Mouse (Mus musculus) urinary bladder, postnatal 4 days (tissue): ENCODE results near the gene Ccdc61.
A peak's percentile ranks its signal among the peaks of the same experiment; 100 is the strongest.
"Not testable (repeated sequence)": the region's sequence is repeated elsewhere in the genome, so short reads cannot be mapped to it uniquely, and the experiment has no call there.

Source experiments
- DNase-seq, 2 experiments: peaks; one replicate each; pipeline ENCODE4 v3.0.0; 2021 to 2022; ENCODE audit warnings: low spot score in 2 of 2

The Ccdc61 gene

DNA sequence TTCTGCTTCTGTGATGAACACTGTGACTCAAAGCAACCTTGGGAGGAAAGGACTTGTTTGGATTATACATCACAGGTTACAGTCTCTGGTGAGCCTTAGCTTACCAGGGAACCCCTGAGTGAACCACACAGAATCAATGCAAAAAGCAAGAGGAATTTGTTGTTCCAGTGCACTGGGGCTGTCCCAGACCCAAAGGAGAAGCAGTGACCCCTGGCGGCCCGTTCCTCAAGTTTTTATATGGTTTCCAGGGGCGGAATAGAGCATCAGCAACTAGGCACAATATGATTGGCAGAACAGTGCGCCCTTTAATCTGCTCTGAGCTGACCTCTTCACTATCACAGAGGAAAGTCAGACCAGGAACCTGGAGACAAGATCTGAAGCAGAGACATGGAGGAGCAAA, 6.0 kb upstream of the Ccdc61 start:
- no peak for DNase-seq

DNA sequence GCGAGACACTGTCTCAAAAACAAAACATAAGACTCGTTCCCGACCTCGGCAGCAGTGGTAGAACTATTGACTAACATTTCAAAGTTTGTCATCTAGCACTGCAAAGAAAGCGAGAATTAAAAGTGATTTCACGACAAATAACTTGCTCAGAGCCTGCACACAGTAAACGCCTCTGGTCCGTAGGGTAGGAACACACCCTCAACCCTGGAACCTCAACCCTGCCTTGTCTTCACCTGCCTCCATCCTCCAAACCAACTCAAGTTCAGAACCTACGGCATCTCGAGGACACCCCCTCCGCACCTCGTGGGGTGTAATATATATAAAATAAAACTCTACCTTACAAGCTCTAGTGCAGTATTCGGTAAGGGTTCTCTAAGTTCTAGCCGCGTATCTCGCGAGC, 418 bp downstream of the Ccdc61 start:
- DNase-seq: no peak

DNA sequence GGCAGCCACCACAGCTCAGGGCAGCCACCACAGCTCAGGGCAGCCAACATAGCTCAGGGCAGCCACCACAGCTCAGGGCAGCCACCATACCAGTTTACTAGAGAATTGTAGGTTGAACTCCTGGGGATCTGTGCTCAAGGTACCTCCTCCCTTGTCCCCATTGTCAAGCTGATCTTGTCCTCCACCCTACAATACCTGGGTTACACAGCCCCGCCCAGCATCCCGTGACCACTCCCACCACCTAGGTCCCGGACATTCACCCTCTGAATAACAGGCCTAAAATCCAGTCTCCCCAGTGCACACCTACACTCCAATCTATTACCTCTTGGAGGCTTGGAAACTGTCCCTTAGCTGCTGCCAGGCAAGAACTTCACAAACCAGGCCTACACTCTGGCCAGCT, 5.2 kb downstream of the Ccdc61 start:
- DNase-seq: no peak

DNA sequence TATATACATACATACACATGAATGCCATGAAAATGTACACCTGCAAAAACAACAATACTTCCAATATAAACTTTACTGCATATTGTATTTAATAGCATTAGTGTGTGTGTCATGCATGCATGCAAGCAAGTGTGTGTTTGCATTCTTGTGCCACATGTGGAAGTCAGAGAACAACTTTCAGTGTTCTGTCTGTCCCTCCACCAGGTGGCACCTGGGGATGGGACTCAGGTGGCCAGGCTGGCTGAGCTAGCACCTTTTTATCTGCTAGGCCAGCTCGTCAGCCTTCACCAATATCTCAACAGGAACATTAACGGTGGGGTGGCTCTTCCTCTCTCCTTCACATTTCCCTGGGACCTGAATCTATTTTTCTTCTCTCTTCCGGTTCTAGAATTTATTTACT, 7.7 kb downstream of the Ccdc61 start:
- DNase-seq: no peak

DNA sequence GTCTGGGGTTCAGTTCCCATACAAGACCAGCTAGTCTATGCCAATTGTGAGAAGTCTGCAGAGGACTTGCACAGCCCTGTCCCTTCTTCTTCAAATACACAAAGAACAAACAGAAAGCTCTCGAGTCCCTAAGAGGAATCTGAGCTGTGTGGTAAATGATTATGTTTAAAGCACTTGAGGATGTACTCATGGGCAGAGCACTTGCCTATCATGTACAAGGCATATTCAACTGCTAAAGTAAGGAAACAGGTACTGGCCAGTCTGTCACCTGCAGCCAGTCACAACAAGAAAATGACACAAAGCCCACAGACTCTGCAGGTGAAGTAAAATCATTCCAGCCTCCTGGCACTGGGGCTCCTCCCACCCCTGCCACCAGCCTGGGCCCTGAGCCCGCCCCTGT, 9.7 kb downstream of the Ccdc61 start:
- DNase-seq: no peak

DNA sequence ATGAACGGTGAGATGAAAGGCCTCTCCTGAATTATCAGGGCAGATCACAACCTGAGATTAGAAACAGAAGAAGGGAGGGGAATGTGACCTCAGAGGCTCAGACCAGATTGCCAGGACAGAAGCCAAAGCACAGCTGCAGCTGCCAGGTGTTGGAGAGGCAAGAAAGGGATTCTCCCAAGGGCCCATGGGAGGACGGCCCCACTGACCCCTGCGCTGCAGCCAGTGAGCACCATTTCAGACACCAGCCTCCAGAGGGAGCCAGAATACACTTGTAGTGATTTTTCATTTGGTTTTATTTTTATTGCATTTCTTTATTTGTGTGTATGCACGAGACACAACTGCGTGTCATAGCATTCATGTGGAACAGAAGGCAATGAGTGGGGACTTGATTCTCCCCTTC, 13.7 kb downstream of the Ccdc61 start:
- no peak for DNase-seq

DNA sequence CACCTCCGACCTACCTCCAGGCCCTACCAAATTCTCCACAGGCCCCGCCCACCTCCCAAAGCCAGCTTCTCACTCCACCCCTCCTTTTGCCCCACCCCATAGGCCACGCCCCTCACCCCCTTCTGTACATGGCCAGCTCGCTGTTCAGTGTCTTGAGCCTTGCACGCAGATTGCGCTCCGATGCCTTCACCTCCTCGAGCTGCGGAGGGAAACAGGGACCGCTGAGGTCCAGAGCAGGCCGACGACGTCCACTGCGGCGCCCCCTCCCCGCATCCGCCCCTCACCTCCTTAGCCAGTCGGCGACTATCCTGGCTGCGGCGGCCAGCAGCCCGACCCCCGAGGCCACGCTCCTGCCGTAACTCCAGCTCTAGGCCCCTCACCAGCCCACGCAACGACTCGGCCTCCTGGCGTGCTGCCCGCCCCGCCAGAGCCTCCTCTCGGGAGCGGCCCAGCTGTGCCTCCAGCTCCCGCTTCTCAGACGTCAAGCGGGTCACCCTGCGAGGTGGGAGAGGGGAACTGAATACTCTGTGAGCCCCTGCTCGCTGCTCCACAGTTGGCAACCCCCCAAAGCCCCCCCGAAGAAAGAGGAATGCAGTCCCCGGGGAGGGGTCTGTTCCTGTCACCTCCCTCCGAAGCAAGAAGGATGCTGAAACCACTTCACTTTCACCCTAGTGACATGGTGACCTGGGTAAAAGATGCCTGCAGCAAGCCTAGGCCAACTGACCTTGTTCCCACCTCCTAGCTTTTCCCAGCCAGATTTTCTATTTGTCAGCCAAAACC, 16.4 kb downstream of the Ccdc61 start:
- peak; percentile 53 to 81 for DNase-seq

DNA sequence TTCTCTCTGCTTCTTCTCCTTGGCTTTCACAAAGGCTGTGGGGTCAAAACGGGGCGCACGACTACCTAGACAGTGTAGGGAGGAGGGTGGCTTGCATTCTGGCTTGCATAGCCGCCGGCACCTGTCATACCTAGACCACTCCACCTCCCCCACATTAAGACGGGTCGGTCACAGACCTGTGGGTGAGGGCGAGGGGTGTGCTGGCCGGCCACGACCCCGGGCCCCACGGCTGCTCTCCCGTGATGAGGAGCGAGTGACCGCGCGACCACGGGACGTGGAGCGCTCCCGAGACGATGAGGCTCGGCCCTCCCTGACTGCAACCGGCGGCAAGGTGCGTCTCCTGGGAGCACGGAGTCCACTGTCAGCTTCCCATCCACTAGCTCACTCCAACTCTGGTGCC, 17.2 kb downstream of the Ccdc61 start:
- DNase-seq: no peak

DNA sequence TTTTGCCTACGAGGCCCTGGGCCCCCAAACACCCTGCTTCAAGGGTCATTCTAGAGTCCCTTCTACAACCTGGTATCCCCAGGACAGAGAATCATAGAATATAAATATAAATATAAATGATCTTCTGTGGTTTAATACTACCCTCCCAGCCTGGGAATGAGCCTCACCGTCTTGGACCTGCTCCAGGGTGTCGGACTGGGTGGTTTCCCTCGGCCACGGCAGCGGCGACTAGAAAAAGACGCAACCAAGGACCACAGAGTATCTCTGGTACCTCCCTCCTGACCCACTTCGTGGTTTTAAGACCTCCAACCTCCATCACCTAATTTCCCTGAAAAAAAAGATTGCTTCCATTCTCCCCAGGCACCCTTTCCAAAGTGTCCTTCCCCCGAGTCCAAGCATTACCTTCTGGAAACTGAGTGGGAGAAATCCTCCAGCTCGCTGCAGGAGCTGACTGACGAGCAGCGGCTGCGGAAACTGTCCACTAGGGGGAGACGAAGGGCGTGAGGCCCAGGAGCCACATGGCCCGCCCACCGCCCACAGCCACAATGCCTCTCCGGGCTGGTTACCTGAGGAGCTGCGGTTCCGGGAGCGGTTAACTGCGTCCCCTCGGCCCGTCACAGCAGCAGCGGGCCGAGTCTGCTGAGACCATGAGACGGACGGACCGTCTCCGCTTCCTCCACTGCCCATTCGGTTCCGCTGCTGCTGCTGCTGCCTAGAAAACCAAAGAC, 18.2 kb downstream of the Ccdc61 start:
- DNase-seq: peak; percentile 73 to 88

DNA sequence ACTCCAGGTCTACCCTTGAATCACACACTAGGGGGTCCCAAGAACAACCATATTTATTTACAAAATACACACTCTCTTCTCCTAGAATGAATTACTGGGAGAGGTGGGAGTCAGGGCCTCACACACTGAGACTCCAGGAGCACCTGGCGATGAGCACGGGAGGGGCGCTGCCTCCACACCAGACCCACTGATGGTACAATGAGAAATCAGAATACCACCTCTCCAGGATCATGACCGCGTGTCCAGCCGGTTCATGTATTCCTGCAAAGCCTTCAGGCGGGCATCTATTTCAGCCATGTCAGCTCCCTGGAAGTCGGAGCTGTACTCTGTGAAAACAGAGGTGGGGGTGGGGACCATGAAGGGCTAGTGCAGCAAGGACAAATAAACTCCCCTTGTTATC, 19.4 kb downstream of the Ccdc61 start:
- DNase-seq: no peak

DNA sequence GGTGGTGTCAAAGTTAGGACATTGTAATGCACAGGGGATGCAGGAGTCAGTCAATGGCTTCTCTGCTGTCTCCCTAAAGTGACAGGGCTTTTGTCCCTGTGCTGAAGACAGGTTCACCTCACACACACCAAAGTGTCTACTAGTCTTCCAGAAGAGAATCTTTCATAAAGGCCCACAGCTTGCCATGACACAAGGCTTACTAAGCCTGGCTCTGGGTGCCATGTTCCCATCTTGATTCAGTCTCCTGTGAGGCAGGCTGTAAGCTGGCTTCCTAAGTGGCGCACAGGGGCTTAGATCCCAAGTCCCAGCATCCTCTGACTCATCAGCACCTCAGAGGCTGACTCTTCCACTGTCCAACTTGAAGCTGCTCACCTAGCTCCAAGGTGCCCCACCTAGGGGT, 23.3 kb downstream of the Ccdc61 start:
- no peak for DNase-seq

DNA sequence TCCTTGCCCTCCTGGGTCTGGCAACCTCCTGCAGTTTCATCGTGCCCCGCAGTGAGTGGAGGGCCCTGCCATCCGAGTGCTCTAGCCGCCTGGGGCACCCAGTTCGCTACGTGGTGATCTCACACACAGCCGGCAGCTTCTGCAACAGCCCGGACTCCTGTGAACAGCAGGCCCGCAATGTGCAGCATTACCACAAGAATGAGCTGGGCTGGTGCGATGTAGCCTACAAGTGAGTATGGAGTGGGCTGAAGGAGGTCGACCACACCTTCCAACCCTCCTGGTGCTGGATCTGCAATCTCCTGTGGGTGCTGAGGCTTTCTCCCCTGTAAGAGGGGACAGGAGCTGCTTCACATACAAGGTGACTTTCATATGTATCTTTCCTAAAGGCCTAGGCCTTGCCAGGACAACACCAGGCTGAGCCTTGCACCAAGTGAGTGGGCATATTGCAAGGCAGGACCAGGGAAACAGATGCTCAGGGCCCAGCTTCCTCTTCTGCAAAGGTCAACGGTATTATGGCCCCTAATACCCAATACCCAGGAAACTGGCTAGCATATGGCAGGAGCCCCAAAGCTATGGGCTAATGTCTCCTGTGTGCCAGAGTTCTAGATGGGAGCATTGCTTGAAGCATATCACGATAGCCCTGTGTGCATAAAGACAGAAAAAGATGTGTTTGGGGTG, 25.3 kb downstream of the Ccdc61 start:
- DNase-seq: no peak

DNA sequence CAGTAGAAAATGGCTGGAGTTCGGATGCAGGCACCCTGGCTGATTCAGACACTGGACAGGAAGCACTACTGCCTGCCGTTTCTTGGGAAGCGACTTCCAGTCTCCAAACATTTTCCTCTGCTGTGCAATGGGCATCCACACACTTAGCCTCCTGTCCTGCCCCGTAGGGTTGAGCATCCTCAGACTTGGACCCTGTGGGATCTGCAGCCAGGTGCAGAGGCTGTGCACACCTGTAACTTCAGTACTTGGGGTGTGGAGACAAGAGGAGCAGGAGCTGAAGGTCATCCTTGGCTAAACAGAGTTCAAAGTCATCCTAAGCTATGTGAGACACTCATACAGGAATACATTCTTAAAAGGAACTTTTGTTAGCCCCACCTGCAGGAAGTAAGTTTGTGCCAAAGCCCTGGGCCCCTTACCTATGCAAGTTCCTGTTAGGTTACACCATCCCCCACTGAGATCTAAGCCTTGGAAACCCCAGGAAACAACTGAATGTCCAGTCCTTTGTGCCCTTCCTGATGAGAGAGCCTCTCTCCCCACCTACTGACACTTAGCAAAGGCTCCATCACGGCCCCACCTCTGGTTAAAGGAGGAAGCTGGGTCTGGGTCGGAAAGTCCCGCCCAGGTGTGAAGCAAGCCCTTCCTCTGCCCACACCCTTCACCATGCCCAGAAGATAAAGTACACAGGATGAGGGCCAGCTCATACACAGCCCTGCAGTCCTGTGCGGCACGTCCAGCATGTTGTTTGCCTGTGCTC, 26.0 kb downstream of the Ccdc61 start:
- no peak for DNase-seq

DNA sequence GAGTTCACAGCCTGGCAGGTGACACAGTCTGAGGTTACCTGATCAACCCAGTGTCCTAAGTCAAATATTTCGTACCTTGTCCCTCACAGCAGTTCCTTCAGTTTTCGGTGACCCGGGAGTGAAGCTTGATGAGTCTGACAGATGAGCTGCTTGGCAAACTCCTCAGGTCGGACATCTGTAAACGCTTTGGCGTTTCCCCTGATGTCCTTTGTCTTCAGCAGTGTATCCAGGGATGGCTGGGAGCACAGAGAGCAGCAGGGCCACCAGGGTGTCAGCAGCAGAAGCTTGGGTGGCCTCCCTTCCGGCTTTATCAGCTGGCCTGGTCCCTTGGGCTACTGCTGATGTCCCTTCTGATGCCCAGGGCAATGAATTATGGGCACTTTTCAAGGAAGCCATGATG, 31.5 kb downstream of the Ccdc61 start:
- no peak for DNase-seq

DNA sequence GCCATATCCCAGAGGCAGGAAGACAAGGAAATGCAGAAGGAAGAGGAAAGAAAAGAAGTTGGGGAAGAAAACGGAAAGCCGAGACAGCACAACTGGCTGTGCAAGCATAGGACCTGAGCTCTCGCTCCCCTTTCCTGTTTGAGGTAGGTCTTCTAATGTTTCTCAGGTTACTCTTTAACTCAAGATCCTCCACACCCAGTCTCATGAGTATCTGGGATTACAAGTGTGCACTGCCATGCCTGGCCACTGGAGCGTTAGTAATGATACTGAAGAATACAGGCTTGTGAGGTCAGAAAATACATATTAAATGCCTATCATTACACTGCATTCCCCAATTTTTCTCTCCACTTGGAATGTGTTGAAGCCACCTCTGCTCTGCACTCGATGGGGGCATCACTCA, 34.8 kb downstream of the Ccdc61 start:
- no peak for DNase-seq

DNA sequence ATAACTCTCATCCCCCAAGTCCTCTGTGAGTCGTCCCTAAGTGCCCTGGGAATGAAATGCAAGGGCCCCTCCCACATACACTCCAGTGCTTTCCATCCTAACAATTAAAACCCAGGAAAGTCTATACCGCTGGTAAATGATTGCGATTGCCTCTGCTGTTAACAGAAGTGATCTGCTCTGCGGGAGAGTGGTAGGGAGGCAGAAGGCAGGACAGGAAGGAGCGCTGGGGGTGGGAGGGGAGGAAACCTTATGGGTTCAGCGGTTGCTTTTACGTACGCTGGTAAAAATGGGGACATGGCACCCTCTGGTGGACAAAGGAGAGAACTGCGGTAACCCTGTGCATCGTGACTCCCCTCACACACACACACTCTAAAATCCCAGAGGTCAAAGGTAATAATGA, 37.0 kb downstream of the Ccdc61 start:
- DNase-seq: peak; percentile 52 to 74

DNA sequence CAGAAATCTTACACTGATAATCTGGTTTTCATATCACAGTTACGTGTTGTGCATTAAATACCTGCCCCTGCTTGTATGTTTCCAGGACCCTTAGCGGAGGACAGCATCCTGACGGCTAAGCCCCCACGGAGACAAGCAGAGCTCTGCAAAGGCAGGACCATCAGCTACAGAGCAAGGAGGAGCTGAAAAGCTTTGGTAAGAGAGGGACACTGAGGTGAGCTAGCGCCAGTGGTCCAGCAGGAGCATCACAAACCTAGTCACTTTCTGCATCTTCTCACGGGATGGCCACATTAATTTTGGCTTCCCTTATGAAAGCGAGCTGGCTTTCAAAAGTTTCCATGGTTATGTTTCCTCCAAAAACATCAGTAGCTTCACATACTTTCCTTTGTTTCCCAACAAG, 37.4 kb downstream of the Ccdc61 start:
- no peak for DNase-seq

DNA sequence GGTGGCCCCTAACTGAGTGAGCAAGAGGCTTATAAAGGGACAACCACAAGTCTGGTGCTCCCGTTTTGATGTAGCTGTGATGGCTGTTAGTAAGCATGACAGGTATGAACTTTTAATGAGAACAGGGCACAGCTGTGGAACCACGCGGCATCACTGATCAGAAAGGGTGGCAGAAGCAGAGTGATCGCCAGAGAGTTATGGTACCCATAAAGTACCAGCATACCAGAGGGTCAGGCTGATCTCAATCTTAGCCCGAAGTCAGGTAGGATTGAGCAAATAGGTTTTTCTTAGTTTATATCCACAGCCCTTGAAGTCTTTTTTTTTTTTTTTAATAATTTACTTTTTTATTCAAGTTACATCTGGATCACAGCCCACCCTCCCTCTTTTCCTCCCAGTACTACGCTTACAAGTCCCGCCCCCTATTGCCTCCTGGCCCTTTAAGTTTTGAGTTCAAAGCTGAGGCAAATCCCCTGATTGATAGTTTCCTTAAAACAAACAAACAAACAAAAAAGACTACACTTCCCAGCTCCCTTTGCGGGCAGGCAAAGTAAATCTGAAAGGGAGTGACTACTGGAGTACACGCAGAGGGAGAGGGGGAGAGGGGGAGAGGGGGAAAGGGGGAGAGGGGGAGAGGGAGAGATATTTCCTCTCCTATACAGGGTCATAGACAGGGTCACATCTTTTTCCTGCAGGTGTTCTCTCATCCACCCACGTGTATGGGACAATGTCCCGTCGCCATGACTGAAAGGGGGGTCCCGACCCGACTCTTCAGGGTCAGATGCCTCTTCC, 38.0 kb downstream of the Ccdc61 start:
- DNase-seq: no peak

DNA sequence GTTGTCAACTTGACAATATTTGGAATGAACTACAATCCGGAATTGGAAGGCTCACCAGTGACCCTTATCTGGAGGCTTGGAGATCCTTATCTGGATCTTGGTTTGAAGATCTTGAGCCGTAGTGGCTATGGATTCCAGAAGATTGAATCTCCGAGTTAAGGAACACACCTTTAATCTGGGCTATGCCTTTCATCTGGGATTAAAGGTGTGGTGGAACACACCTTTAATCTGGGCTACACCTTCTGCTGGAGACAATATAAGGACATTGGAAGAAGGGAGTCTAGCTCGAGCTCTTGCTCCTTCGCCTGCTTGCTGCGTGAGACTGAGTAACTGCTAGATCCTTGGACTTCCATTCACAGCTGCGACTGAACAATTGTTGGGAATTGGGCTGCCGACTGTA, 39.2 kb downstream of the Ccdc61 start, which contains the start of gene Pglyrp1:
TSS of gene Pglyrp1 (plus strand) at position 301 of the 400 bp plus-strand sequence.
- not testable (repeated sequence) for DNase-seq

DNA sequence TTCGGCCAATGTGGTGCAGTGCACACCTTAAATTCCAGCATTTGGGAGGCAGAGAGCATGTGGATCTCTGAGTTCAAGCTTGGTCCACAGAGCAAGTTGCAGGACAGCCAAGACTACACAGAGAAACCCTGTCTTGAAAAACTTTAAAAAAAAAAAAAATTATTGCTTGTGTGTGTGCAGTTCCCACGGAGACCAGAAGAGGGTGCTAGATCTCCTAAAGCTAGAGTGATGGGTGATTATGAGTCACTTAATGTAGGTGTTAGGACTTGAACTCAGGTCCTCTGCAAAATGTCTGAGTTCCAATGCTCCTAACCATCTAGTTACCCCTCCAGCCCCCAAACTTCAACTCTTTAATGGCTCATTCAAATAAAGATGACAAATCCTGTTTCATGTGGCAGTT, 41.7 kb downstream of the Ccdc61 start:
- no peak for DNase-seq

DNA sequence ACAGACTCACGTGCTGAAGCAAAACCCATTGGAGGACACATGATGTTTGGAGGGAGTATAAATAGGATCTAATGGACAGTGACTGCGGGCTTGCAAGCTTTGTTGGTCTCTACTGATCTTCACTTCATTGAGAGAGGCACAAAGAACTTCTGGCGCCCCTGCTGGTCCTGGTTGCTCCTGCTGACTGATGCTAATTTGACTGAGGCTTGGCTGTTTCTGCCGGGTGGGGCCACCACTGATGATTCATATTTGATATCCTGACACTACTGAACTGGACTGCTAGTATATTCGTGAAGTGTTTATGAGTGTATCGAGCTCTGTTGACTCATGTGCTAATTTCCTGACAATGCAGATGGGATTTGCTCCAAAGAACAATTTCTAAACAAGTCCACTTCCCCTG, 47.4 kb downstream of the Ccdc61 start:
- DNase-seq: no peak
